ENCODE assay signal across 24 mouse cellular contexts in the genomic region with DNA sequence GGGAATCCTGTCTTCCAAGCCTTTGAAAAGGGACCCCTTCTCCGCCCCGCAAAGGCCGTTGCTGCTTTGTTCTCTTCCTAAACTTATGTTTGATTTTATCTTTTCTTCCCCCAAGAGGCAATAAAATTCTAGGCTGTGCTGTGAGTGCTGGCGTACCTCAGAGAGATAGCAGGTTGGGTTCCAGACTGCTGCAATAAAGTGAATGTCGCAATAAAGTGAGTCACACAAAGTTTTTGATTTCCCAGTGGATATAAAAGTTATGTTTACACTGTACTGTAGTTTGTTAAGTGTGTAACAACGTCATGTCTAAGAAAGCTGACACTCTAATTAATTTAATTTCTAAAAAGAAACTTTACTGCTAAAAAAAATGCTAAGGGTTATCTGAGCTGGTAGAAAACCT. TPM values are rescaled to one million over a fixed set of nuclear protein-coding genes. Genes with fewer than 3 reads are reported as not detected.
DNase-seq lines count a peak whose midpoint lies in the region; ATAC-seq and TF ChIP-seq lines count a peak whose summit lies in the region.
"Had no signal": no experiment of that assay in that cellular context is flagged by ENCODE, and none has a peak within 500 bp of the region (broad histone marks: within the 10 kb centered on the region; RNA-seq: fewer than 3 reads in every experiment).

No protein-coding gene starts in this region.

- TF ChIP-seq EP300 in stomach, postnatal 0 days (optimal IDR thresholded peaks at IDR 0.05), result no peak

- H3K4me1 ChIP-seq in intestine, embryonic 15.5 days (replicated peaks), result no peaks in the 10 kb centered on the region
- H3K4me1 ChIP-seq in intestine, embryonic 16.5 days (ENCODE audit: control insufficient read depth, insufficient read depth, low read length), result no peaks in the 10 kb centered on the region
- H3K4me1 ChIP-seq in embryonic facial prominence, embryonic 10.5 days, result peaks cover 32% of the 10 kb centered on the region
- no peaks in the 10 kb centered on the region for H3K4me1 ChIP-seq in stomach, postnatal 0 days (replicated peaks; ENCODE audit: control insufficient read depth, insufficient read depth)
- H3K4me1 ChIP-seq: embryonic facial prominence, embryonic 12.5 days; embryonic facial prominence, embryonic 15.5 days had no signal

- WGBS in intestine, embryonic 15.5 days, result 64% methylated on average over 6 of the region's 6 CpGs
- WGBS in intestine, embryonic 16.5 days, result 58% methylated on average over 6 of the region's 6 CpGs
- WGBS in large intestine, adult 2 months, result 25% methylated on average over 6 of the region's 6 CpGs
- WGBS in embryonic facial prominence, embryonic 10.5 days, result 89% methylated on average over 6 of the region's 6 CpGs
- 71% methylated on average over 6 of the region's 6 CpGs for WGBS in stomach, postnatal 0 days

- no peaks in the 10 kb centered on the region for H3K27me3 ChIP-seq in intestine, embryonic 15.5 days (replicated peaks)
- H3K27me3 ChIP-seq in intestine, embryonic 16.5 days (replicated peaks; ENCODE audit: control insufficient read depth, insufficient read depth, low read length), result no peaks in the 10 kb centered on the region
- H3K27me3 ChIP-seq in embryonic facial prominence, embryonic 10.5 days (replicated peaks; ENCODE audit: low read depth, poor library complexity, severe bottlenecking), result peaks cover 47% of the 10 kb centered on the region
- no peaks in the 10 kb centered on the region for H3K27me3 ChIP-seq in stomach, postnatal 0 days (ENCODE audit: control insufficient read depth, insufficient read depth, low read length)
- H3K27me3 ChIP-seq: embryonic facial prominence, embryonic 12.5 days; embryonic facial prominence, embryonic 15.5 days had no signal

- no peak overlapping the region for H3K27ac ChIP-seq in intestine, embryonic 15.5 days
- no peak overlapping the region for H3K27ac ChIP-seq in intestine, embryonic 16.5 days (ENCODE audit: low read length)
- no peak overlapping the region for H3K27ac ChIP-seq in embryonic facial prominence, embryonic 10.5 days (replicated peaks)
- no peak overlapping the region for H3K27ac ChIP-seq in stomach, postnatal 0 days (replicated peaks)
- H3K27ac ChIP-seq: embryonic facial prominence, embryonic 12.5 days; embryonic facial prominence, embryonic 15.5 days; forebrain, embryonic 12.5 days; forebrain, embryonic 15.5 days; hindbrain, embryonic 12.5 days; hindbrain, embryonic 15.5 days had no signal

- 0 out of 2 replicates have a peak, but pooled peaks have one; percentile 41 for ATAC-seq in intestine, embryonic 15.5 days
- ATAC-seq in intestine, embryonic 16.5 days, result no peak
- no peak for ATAC-seq in stomach, postnatal 0 days (ENCODE audit: low FRiP score, low TSS enrichment)
- ATAC-seq: activated CD4-positive, CD25-positive, alpha-beta regulatory T cell, adult 4 months; forebrain, embryonic 15.5 days had no signal

- no peak overlapping the region for H3K9ac ChIP-seq in intestine, embryonic 15.5 days
- no peak overlapping the region for H3K9ac ChIP-seq in intestine, embryonic 16.5 days (ENCODE audit: low read depth, low read length)
- H3K9ac ChIP-seq in stomach, postnatal 0 days (ENCODE audit: low read length), result no peak overlapping the region
- H3K9ac ChIP-seq: embryonic facial prominence, embryonic 12.5 days; embryonic facial prominence, embryonic 15.5 days; forebrain, embryonic 12.5 days; forebrain, embryonic 15.5 days; hindbrain, embryonic 12.5 days; hindbrain, embryonic 15.5 days had no signal

- peak; percentile 70 for DNase-seq in 416B (ENCODE audit: low read depth)
- DNase-seq in adipocyte (ENCODE audit: low spot score), result peak; percentile 6
- peak; percentile 56 for DNase-seq in large intestine, adult 2 months (ENCODE audit: low read depth, low spot score)
- DNase-seq in embryonic facial prominence, embryonic 10.5 days (ENCODE audit: low spot score), result no peak
- DNase-seq in stomach, postnatal 0 days (ENCODE audit: low spot score), result no peak
- DNase-seq in retina, embryonic 14.5 days (ENCODE audit: low spot score), result no peak
- DNase-seq: adrenal gland, postnatal 36 days; B cell, adult 2 months; cerebellum, adult 11 months; cerebellum, adult 8-10 months; cerebellum, postnatal 10 days; cerebellum, postnatal 36 days; gastrocnemius, postnatal 36 days; kidney, adult 18-20 months had no signal

- no peak overlapping the region for H3K4me2 ChIP-seq in intestine, embryonic 15.5 days (replicated peaks)
- no peak overlapping the region for H3K4me2 ChIP-seq in intestine, embryonic 16.5 days (ENCODE audit: low read depth, low read length)
- H3K4me2 ChIP-seq in stomach, postnatal 0 days (replicated peaks; ENCODE audit: low read depth), result no peak overlapping the region
- H3K4me2 ChIP-seq: embryonic facial prominence, embryonic 12.5 days; embryonic facial prominence, embryonic 15.5 days; forebrain, embryonic 12.5 days; forebrain, embryonic 15.5 days; heart, embryonic 11.5 days; hindbrain, embryonic 12.5 days; hindbrain, embryonic 15.5 days had no signal

- no peaks in the 10 kb centered on the region for H3K9me3 ChIP-seq in intestine, embryonic 15.5 days
- H3K9me3 ChIP-seq in intestine, embryonic 16.5 days (ENCODE audit: control insufficient read depth, low read length), result no peaks in the 10 kb centered on the region
- no peaks in the 10 kb centered on the region for H3K9me3 ChIP-seq in embryonic facial prominence, embryonic 10.5 days
- no peaks in the 10 kb centered on the region for H3K9me3 ChIP-seq in stomach, postnatal 0 days (ENCODE audit: control insufficient read depth, low read length)
- H3K9me3 ChIP-seq: embryonic facial prominence, embryonic 12.5 days; embryonic facial prominence, embryonic 15.5 days; forebrain, embryonic 12.5 days; forebrain, embryonic 15.5 days; hindbrain, embryonic 12.5 days; hindbrain, embryonic 15.5 days had no signal

- TF ChIP-seq CTCF in stomach, postnatal 0 days (IDR thresholded peaks at IDR 0.05; ENCODE audit: low read depth), result no peak

- H3K36me3 ChIP-seq in intestine, embryonic 15.5 days, result no peaks in the 10 kb centered on the region
- H3K36me3 ChIP-seq in intestine, embryonic 16.5 days (ENCODE audit: control insufficient read depth, insufficient read depth, low read length), result no peaks in the 10 kb centered on the region
- no peaks in the 10 kb centered on the region for H3K36me3 ChIP-seq in embryonic facial prominence, embryonic 10.5 days (replicated peaks)
- no peaks in the 10 kb centered on the region for H3K36me3 ChIP-seq in stomach, postnatal 0 days (ENCODE audit: control insufficient read depth, insufficient read depth, low read length)
- H3K36me3 ChIP-seq: embryonic facial prominence, embryonic 12.5 days; embryonic facial prominence, embryonic 15.5 days; forebrain, embryonic 12.5 days; forebrain, embryonic 15.5 days; hindbrain, embryonic 12.5 days; hindbrain, embryonic 15.5 days had no signal

- H3K4me3 ChIP-seq in intestine, embryonic 15.5 days (replicated peaks), result no peak overlapping the region
- no peak overlapping the region for H3K4me3 ChIP-seq in intestine, embryonic 16.5 days (ENCODE audit: low read length)
- H3K4me3 ChIP-seq in embryonic facial prominence, embryonic 10.5 days, result no peak overlapping the region
- H3K4me3 ChIP-seq in stomach, postnatal 0 days (ENCODE audit: low read depth, low read length), result no peak overlapping the region
- H3K4me3 ChIP-seq: embryonic facial prominence, embryonic 12.5 days; embryonic facial prominence, embryonic 15.5 days; forebrain, embryonic 12.5 days; forebrain, embryonic 15.5 days; hindbrain, embryonic 12.5 days; hindbrain, embryonic 15.5 days had no signal

RNA-seq across cellular contexts. Expression of a gene that starts 22.6 kb away (rescaled TPM):
- 0.71 and 0.87 TPM in 2 replicates for polyA plus RNA-seq in intestine, embryonic 15.5 days (2015; fragmentation: Nextera tagmentation; extraction: Ambion mirVana)
- 0.53 and 0.81 TPM in 2 replicates for polyA plus RNA-seq in intestine, embryonic 16.5 days (2015; fragmentation: Nextera tagmentation; extraction: Ambion mirVana)
- polyA plus RNA-seq in large intestine, adult 2 months (2012; rRNA removed), result 0.12 and 0.78 TPM in 2 replicates
- polyA plus RNA-seq in embryonic facial prominence, embryonic 10.5 days (2016; fragmentation: Nextera tagmentation; extraction: Ambion mirVana), result 0.85 and 0.88 TPM in 2 replicates
- 0.39 and 0.46 TPM in 2 replicates for polyA plus RNA-seq in stomach, postnatal 0 days (2015; fragmentation: Nextera tagmentation; extraction: Ambion mirVana)
- polyA plus RNA-seq: activated CD4-positive, CD25-positive, alpha-beta regulatory T cell, adult 4 months had no signal

RNA-seq across cellular contexts. Expression of a gene that starts 52.7 kb away (rescaled TPM):
- polyA plus RNA-seq in intestine, embryonic 15.5 days (2015; fragmentation: Nextera tagmentation; extraction: Ambion mirVana), result 14.2 and 16.5 TPM in 2 replicates
- 5.1 and 7.2 TPM in 2 replicates for polyA plus RNA-seq in intestine, embryonic 16.5 days (2015; fragmentation: Nextera tagmentation; extraction: Ambion mirVana)
- polyA plus RNA-seq in large intestine, adult 2 months (2012; rRNA removed), result 6.8 and 7.0 TPM in 2 replicates
- 9.7 and 12.5 TPM in 2 replicates for polyA plus RNA-seq in embryonic facial prominence, embryonic 10.5 days (2016; fragmentation: Nextera tagmentation; extraction: Ambion mirVana)
- polyA plus RNA-seq in stomach, postnatal 0 days (2015; fragmentation: Nextera tagmentation; extraction: Ambion mirVana), result 10.0 and 11.3 TPM in 2 replicates
- polyA plus RNA-seq: activated CD4-positive, CD25-positive, alpha-beta regulatory T cell, adult 4 months had no signal

Comparison
In these comparisons a context has a peak if more than half of its experiments do, and no peak if none do; other contexts are left out.
1. DNase-seq: peak in 416B (single experiment), adipocyte (single experiment) and large intestine, adult 2 months (single experiment); none in embryonic facial prominence, embryonic 10.5 days (single experiment), stomach, postnatal 0 days (single experiment) and retina, embryonic 14.5 days (single experiment).